ENCODE assay signal across 11 mouse cellular contexts in the genomic region with DNA sequence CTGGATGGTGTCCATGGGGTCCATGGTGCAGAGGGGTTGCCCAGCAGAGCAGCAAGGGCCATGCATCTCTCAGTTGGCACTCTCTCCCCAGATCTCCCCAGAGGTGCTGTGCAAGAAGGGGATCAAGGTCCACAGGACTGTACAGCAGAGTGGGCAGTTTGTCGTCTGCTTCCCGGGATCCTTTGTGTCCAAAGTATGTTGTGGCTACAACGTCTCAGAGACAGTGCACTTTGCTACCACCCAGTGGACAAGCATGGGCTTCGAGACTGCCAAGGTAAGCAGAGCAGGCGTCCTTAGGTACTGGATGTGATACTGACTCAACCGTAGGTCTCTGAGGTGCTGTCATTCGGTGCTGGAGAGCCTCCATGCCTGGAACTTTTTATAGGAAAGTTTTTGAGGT.
DNase-seq lines count a peak whose midpoint lies in the region; ATAC-seq and TF ChIP-seq lines count a peak whose summit lies in the region.
"Had no signal": no experiment of that assay in that cellular context is flagged by ENCODE, and none has a peak within 500 bp of the region (broad histone marks: within the 10 kb centered on the region; RNA-seq: fewer than 3 reads in every experiment).

No protein-coding gene starts in this region.

- peaks cover 74% of the 10 kb centered on the region for H3K36me3 ChIP-seq in liver, postnatal 0 days (replicated peaks; ENCODE audit: insufficient read depth, low read length)
- H3K36me3 ChIP-seq in liver, embryonic 12.5 days: peaks cover 97% of the 10 kb centered on the region
- H3K36me3 ChIP-seq in hindbrain, embryonic 13.5 days: peaks cover 95% of the 10 kb centered on the region
- peaks cover 49% of the 10 kb centered on the region for H3K36me3 ChIP-seq in midbrain, embryonic 15.5 days (replicated peaks)

- no peaks in the 10 kb centered on the region for H3K9me3 ChIP-seq in liver, postnatal 0 days (ENCODE audit: low read length)
- H3K9me3 ChIP-seq in liver, embryonic 12.5 days (replicated peaks): no peaks in the 10 kb centered on the region
- no peaks in the 10 kb centered on the region for H3K9me3 ChIP-seq in hindbrain, embryonic 13.5 days
- no peaks in the 10 kb centered on the region for H3K9me3 ChIP-seq in midbrain, embryonic 15.5 days
- H3K9me3 ChIP-seq: embryonic facial prominence, embryonic 12.5 days; heart, embryonic 12.5 days had no signal

- peak; percentile 48 to 50 for DNase-seq in cerebellum, postnatal 14 days
- no peak for DNase-seq in cerebellum, postnatal 4 days (ENCODE audit: low spot score in 2 of 2)
- DNase-seq in liver, postnatal 0 days: no peak
- no peak for DNase-seq in urinary bladder, postnatal 36 days (ENCODE audit: low spot score in 2 of 2)
- DNase-seq in gastrocnemius, adult 18-20 months (ENCODE audit: low spot score): no peak
- DNase-seq: B cell, adult 2 months had no signal

- TF ChIP-seq CTCF in liver, postnatal 0 days (IDR thresholded peaks at IDR 0.05; ENCODE audit: low read depth): peak; percentile 22; the same call in 1 of the 2 replicates

- H3K9ac ChIP-seq in liver, postnatal 0 days (replicated peaks): no peak overlapping the region
- H3K9ac ChIP-seq in liver, embryonic 12.5 days: no peak overlapping the region
- no peak overlapping the region for H3K9ac ChIP-seq in hindbrain, embryonic 13.5 days
- no peak overlapping the region for H3K9ac ChIP-seq in midbrain, embryonic 15.5 days
- H3K9ac ChIP-seq: embryonic facial prominence, embryonic 12.5 days; heart, embryonic 12.5 days had no signal

- no peak for ATAC-seq in liver, postnatal 0 days
- no peak for ATAC-seq in liver, embryonic 12.5 days
- no peak for ATAC-seq in hindbrain, embryonic 13.5 days (ENCODE audit: low FRiP score)
- ATAC-seq in midbrain, embryonic 15.5 days (replicated peaks): 0 out of 2 replicates have a peak, but pooled peaks have one; percentile 35

- H3K27me3 ChIP-seq in liver, postnatal 0 days (ENCODE audit: insufficient read depth, low read length): no peaks in the 10 kb centered on the region
- no peaks in the 10 kb centered on the region for H3K27me3 ChIP-seq in liver, embryonic 12.5 days (replicated peaks)
- no peaks in the 10 kb centered on the region for H3K27me3 ChIP-seq in hindbrain, embryonic 13.5 days
- H3K27me3 ChIP-seq in midbrain, embryonic 15.5 days (replicated peaks): no peaks in the 10 kb centered on the region
- H3K27me3 ChIP-seq: embryonic facial prominence, embryonic 12.5 days; heart, embryonic 12.5 days had no signal

- H3K4me2 ChIP-seq in liver, postnatal 0 days (ENCODE audit: low read depth, low read length): no peak overlapping the region
- no peak overlapping the region for H3K4me2 ChIP-seq in liver, embryonic 12.5 days
- no peak overlapping the region for H3K4me2 ChIP-seq in hindbrain, embryonic 13.5 days
- H3K4me2 ChIP-seq in midbrain, embryonic 15.5 days: no peak overlapping the region
- H3K4me2 ChIP-seq: embryonic facial prominence, embryonic 12.5 days; heart, embryonic 12.5 days had no signal

- no peak overlapping the region for H3K27ac ChIP-seq in liver, postnatal 0 days (ENCODE audit: low read depth)
- no peak overlapping the region for H3K27ac ChIP-seq in liver, embryonic 12.5 days
- 0 out of 2 replicates have a peak overlapping the region, but pooled peaks have one; percentile 49 for H3K27ac ChIP-seq in hindbrain, embryonic 13.5 days
- H3K27ac ChIP-seq in midbrain, embryonic 15.5 days: peak overlapping the region; percentile 49; the same call in 1 of the 2 replicates
- H3K27ac ChIP-seq: embryonic facial prominence, embryonic 12.5 days had no signal

- 0 out of 2 replicates have a peak, but pooled peaks cover 3% of the 10 kb centered on the region for H3K4me1 ChIP-seq in liver, postnatal 0 days (ENCODE audit: insufficient read depth)
- H3K4me1 ChIP-seq in liver, embryonic 12.5 days: peaks cover 32% of the 10 kb centered on the region
- H3K4me1 ChIP-seq in hindbrain, embryonic 13.5 days (replicated peaks): peaks cover 23% of the 10 kb centered on the region
- peaks cover 9% of the 10 kb centered on the region; the same call in 1 of the 2 replicates for H3K4me1 ChIP-seq in midbrain, embryonic 15.5 days

- H3K4me3 ChIP-seq in liver, postnatal 0 days (ENCODE audit: low read depth, low read length): no peak overlapping the region
- no peak overlapping the region for H3K4me3 ChIP-seq in liver, embryonic 12.5 days
- H3K4me3 ChIP-seq in hindbrain, embryonic 13.5 days: no peak overlapping the region
- no peak overlapping the region for H3K4me3 ChIP-seq in midbrain, embryonic 15.5 days
- H3K4me3 ChIP-seq: embryonic facial prominence, embryonic 12.5 days; heart, embryonic 12.5 days had no signal

- TF ChIP-seq EP300 in liver, postnatal 0 days (IDR thresholded peaks at IDR 0.05; ENCODE audit: low read depth): no peak

- 70% methylated on average over 7 of the region's 7 CpGs for WGBS in liver, postnatal 0 days (ENCODE audit: insufficient replicate concordance)
- 79% methylated on average over 7 of the region's 7 CpGs for WGBS in liver, embryonic 12.5 days (ENCODE audit: insufficient replicate concordance)
- WGBS in hindbrain, embryonic 13.5 days: 62% methylated on average over 7 of the region's 7 CpGs
- WGBS in midbrain, embryonic 15.5 days: 61% methylated on average over 7 of the region's 7 CpGs

Comparison
In these comparisons a context has a peak if more than half of its experiments do, and no peak if none do; other contexts are left out.
1. DNase-seq: peak in cerebellum, postnatal 14 days (2 of 2); none in cerebellum, postnatal 4 days (0 of 2), liver, postnatal 0 days (single experiment), urinary bladder, postnatal 36 days (0 of 2) and gastrocnemius, adult 18-20 months (single experiment).
2. H3K27ac ChIP-seq: peak in hindbrain, embryonic 13.5 days (single experiment) and midbrain, embryonic 15.5 days (single experiment); none in liver, postnatal 0 days (single experiment) and liver, embryonic 12.5 days (single experiment).